Mouse (Mus musculus) kidney, embryonic 15.5 days (tissue): ENCODE results near the gene Fam76a. TPM values are rescaled to one million over a fixed set of nuclear protein-coding genes. Genes with fewer than 3 reads are reported as not detected.
A peak's percentile ranks its signal among the peaks of the same experiment; 100 is the strongest.

Source experiments
- ATAC-seq: fragments of 200-750 bp; cut with Nextera tagmentation; replicated peaks from 2 replicates; pipeline ENCODE4 v1.8.0; 2017; ENCODE audit warnings: moderate TSS enrichment; ENCODE audit not compliant: low FRiP score
- H3K27ac ChIP-seq: fragments of 300-500 bp; sonication (generic); 2 replicates; pipeline ENCODE4 v1.5.1; 2015; ENCODE audit warnings: mild to moderate bottlenecking, inconsistent platforms
- H3K27me3 ChIP-seq: fragments of 300-500 bp; sonication (generic); 2 replicates; pipeline ENCODE4 v1.6.1; 2015; ENCODE audit warnings: inconsistent platforms
- H3K36me3 ChIP-seq: fragments of 300-500 bp; sonication (generic); 2 replicates; pipeline ENCODE4 v1.6.1; 2015; ENCODE audit warnings: inconsistent platforms
- H3K4me1 ChIP-seq: fragments of 300-500 bp; sonication (generic); 2 replicates; pipeline ENCODE4 v1.6.1; 2015; ENCODE audit warnings: inconsistent platforms
- H3K4me2 ChIP-seq: fragments of 300-500 bp; sonication (generic); 2 replicates; pipeline ENCODE4 v1.6.1; 2015; ENCODE audit warnings: moderate library complexity, mild to moderate bottlenecking, inconsistent platforms
- H3K4me3 ChIP-seq: fragments of 300-500 bp; sonication (generic); replicated peaks from 2 replicates; pipeline ENCODE4 v1.5.1; 2015; ENCODE audit warnings: mild to moderate bottlenecking, inconsistent platforms
- H3K9ac ChIP-seq: fragments of 300-500 bp; sonication (generic); 2 replicates; pipeline ENCODE4 v1.6.1; 2015; ENCODE audit warnings: mild to moderate bottlenecking, inconsistent platforms
- H3K9me3 ChIP-seq: fragments of 300-500 bp; sonication (generic); replicated peaks from 2 replicates; pipeline ENCODE4 v1.6.1; 2016; ENCODE audit warnings: inconsistent platforms
- WGBS: fragments of 180-500 bp; shearing (Covaris S2); methylation state at CpG from one replicate; pipeline ENCODE4 v1.1.7; 2015; ENCODE audit warnings: mixed read lengths; 5-methylcytosine and 5-hydroxymethylcytosine counted together
- polyA plus RNA-seq: library from polyadenylated mRNA; unstranded; fragments of >200 nt; fragmentation: Nextera tagmentation; extraction: Ambion mirVana; gene quantifications from 2 replicates; pipeline ENCODE4 v1.2.1, GENCODE M21; 2015

Gene Fam76a
- polyA plus RNA-seq, result 35.1 and 35.8 TPM in 2 replicates

DNA sequence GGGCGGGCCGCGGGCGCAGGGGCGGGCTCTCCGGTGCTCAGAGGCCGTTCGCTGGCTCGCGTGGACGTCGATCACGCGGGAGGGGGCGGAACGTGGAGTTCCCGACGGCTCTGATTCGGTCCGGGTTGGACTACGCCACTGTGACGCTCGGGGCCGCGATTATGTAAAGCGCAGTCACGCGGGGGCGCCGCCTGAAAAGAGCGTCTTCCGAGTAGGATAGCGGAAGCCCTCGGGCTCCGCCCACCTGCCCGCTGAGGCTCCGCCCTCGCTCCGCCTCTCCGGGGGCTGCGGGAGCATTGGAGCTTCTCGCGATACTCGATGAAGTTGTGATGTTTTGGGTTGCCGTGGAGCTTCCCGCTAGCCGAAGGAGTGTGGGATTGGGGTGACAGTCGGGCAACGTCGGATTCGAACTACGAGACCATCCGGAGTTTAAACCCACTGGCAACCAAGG is at the start of gene Fam76a:
TSS of gene Fam76a (minus strand) at position 1 of the 451 bp plus-strand sequence.
- Histone ChIP-seq H3K4me3 (peak within 1 kb of the TSS; percentile 97), H3K4me2 (peak within 1 kb of the TSS; percentile 80), H3K9me3 (no peaks in the 10 kb centered on the region), H3K27me3 (no peaks in the 10 kb centered on the region), H3K36me3 (peaks cover 25% of the 10 kb centered on the region), H3K27ac (peak within 1 kb of the TSS; percentile 85), H3K4me1 (peaks cover 16% of the 10 kb centered on the region), H3K9ac (peak within 1 kb of the TSS; percentile 88)
- peak; percentile 99 for ATAC-seq
- under 1% methylated on average over 50 of the region's 53 CpGs for WGBS

DNA sequence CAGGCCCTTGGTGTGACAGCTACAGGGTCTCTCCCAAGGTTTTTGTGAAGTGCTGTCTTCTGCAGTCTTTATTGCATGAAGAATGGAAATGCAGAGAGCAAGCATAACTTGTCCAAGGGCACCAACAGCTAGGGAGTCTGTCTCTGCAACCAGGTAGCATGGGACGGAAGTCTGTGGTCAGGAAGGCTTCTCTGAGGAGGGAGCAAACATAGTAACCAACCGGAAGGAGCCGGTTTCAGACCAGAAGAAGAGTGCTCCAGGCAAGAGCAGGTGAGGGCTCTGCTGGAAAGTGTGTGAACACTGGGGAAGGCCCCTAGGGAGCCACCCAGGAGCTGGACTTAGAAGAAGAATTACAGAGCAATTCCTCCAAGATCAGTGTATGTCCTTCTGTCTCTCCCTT is 49.7 kb upstream of the Fam76a start:
- ATAC-seq, result no peak
- Histone ChIP-seq H3K4me1 (peaks cover 38% of the 10 kb centered on the region), H3K36me3 (no peaks in the 10 kb centered on the region), H3K27ac (no peak overlapping the region), H3K9me3 (no peaks in the 10 kb centered on the region), H3K27me3 (peaks cover 37% of the 10 kb centered on the region), H3K4me2 (no peak overlapping the region), H3K4me3 (no peak overlapping the region), H3K9ac (no peak overlapping the region)
- WGBS, result 60% methylated on average over 3 of the region's 3 CpGs

DNA sequence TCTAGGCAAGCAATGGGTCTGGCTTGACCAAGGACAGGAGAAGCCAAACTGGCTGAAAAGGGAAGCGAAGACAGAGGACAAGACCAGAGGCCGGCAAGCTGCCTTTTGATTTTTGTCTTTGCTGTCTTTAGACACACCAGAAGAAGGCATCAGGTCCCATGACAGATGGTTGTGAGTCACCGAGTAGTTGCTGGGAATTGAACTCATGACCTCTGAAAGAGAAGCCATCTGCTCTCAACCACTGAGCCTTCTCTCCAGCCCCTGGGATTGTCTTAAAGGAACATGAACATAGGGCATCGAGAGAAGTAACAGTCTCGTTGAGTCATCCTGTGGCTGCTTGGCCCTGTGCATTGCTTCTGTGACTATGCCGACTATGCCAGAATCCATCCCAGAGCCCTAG is 49.2 kb upstream of the Fam76a start:
- H3K4me1 ChIP-seq, result peaks cover 33% of the 10 kb centered on the region
- H3K27me3 ChIP-seq, result peaks cover 33% of the 10 kb centered on the region
- no peak overlapping the region for H3K4me2 ChIP-seq
- no peak for ATAC-seq
- no peaks in the 10 kb centered on the region for H3K9me3 ChIP-seq
- no peak overlapping the region for H3K27ac ChIP-seq
- no peaks in the 10 kb centered on the region for H3K36me3 ChIP-seq
- no peak overlapping the region for H3K9ac ChIP-seq
- H3K4me3 ChIP-seq, result no peak overlapping the region
- 72% methylated on average over 6 of the region's 6 CpGs for WGBS

DNA sequence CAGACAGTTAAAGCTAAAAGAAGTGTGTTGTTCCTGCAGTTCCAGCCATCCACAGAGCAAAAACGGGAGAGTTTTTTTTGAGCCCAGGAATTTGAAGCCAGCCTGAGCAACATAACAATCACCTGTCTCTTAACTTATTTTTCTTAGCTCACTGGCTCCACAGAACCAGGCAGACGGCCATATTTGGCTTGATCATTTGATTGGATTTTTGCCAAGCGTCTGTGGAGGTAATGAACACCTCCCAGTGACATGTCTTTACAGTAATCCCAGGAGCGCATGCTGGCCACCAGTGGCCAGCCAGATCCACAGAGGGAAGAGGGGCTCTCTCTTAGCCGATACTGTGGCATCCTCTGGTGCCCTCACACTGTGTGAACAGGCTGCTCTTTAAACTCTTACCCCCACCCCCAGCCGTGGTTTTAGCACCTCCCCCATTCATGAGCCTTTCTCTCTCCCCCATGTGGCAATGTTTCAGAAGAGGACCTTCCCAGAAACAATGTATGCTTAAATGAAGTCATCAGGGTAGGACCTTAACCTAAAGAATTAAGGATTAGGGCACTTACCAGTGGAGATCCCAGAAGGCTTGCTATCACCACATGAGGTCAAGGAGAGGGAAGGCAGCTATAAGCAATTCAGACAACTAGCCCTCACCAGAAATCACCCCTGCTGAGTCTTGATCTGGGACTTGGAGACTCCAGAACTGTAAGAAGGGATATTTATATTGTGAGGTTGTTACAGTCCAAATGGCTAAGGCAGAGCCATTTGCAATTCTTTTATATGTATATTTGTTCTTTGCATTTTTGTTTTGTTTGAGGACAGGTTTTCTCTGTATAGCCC is 46.0 kb upstream of the Fam76a start:
- H3K27ac ChIP-seq, result no peak overlapping the region
- no peak overlapping the region for H3K4me3 ChIP-seq
- no peak overlapping the region for H3K4me2 ChIP-seq
- ATAC-seq, result no peak
- no peaks in the 10 kb centered on the region for H3K9me3 ChIP-seq
- 48% methylated on average over 6 of the region's 6 CpGs for WGBS
- peaks cover 4% of the 10 kb centered on the region for H3K27me3 ChIP-seq
- H3K4me1 ChIP-seq, result peaks cover 8% of the 10 kb centered on the region; the same call in 1 of the 2 replicates
- no peak overlapping the region for H3K9ac ChIP-seq
- H3K36me3 ChIP-seq, result no peaks in the 10 kb centered on the region

DNA sequence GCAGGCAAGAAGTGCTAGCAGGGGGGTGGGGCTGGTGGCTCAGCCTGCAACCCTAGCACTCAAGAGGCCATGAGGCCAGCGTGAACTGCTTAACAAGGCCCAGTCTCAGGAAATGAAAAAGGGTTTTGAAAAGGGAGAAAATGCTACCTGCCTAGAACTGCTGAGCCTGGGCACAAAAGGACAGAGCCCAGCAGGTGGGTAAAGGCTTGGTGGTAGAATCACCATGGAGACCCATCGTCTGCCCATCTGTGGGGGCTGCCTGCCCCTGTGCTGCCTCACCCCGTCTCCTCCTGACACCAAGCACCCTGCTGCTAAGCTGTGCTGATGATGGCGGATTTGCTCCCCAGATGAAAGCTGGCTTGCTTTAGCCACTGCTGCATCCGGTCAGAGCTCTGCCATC is 42.1 kb upstream of the Fam76a start:
- no peak overlapping the region for H3K9ac ChIP-seq
- H3K4me1 ChIP-seq, result peaks cover 22% of the 10 kb centered on the region
- no peaks in the 10 kb centered on the region for H3K36me3 ChIP-seq
- no peaks in the 10 kb centered on the region for H3K9me3 ChIP-seq
- WGBS, result 55% methylated on average over 5 of the region's 5 CpGs
- no peak overlapping the region for H3K4me2 ChIP-seq
- H3K27ac ChIP-seq, result no peak overlapping the region
- H3K4me3 ChIP-seq, result no peak overlapping the region
- ATAC-seq, result no peak
- no peaks in the 10 kb centered on the region for H3K27me3 ChIP-seq

DNA sequence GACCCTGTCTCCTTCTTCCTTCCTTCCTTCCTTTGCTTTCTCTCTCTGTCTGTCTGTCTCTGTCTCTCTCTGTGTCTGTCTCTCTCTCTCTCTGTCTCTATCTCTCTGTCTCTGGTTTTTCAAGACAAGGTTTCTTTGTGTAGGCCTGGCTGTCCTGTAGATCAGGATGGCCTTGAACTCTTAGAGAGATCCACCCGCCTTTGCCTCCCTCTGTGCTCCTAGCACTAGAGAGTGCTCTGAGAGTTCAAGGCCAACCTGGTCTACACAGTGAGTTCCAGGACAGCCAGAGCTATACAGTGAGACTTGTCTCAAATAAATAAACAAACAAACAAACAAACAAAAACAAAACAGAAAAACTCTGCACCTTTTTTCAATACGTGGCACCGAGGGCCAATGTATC is 41.7 kb upstream of the Fam76a start:
- Histone ChIP-seq H3K27me3 (no peaks in the 10 kb centered on the region), H3K4me2 (no peak overlapping the region), H3K4me1 (peaks cover 27% of the 10 kb centered on the region), H3K9me3 (no peaks in the 10 kb centered on the region), H3K4me3 (no peak overlapping the region), H3K27ac (no peak overlapping the region), H3K9ac (no peak overlapping the region), H3K36me3 (no peaks in the 10 kb centered on the region)
- ATAC-seq, result no peak
- WGBS, result 51% methylated on average over 3 of the region's 3 CpGs

DNA sequence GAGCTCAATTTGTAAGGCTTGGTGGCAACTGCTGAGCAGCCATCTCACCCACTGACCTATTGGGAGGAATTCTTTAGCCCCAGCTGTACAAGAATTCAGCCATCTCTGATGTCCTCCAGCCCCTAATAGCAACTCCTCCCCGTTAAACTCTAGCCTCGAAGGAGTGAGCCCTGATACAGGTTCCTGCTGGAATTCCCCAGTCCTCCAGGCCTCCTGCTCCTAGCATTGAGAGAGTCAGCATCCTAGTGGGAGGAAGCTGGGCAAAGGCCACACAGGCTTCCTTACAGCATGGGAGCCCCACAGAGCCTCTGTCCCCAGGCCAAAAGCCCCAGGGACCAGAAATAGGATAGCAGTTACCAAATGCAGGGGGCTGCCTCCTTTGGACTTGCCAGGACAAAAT is 41.1 kb upstream of the Fam76a start:
- Histone ChIP-seq H3K9me3 (no peaks in the 10 kb centered on the region), H3K4me1 (peaks cover 33% of the 10 kb centered on the region), H3K36me3 (no peaks in the 10 kb centered on the region), H3K4me2 (no peak overlapping the region), H3K9ac (no peak overlapping the region), H3K27ac (no peak overlapping the region), H3K27me3 (no peaks in the 10 kb centered on the region), H3K4me3 (no peak overlapping the region)
- ATAC-seq, result no peak
- 13% methylated on average over 2 of the region's 2 CpGs for WGBS

DNA sequence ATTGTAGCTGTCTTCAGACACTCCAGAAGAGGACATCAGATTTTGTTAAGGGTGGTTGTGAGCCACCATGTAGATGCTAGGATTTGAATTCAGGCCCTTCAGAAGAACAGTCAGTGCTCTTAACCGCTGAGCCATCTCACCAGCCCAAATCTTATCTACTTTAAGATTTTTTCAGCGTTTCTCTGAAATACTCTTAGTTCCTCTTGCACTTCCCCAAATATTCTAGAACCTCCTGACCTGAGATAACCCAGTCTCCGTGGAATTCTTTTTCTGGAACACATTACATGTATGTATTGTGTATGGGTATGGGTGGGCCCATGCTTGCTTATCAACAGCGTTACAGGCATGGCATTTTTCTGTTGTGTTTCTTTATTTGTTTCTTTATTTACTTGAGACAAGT is 40.3 kb upstream of the Fam76a start:
- H3K36me3 ChIP-seq, result no peaks in the 10 kb centered on the region
- H3K4me1 ChIP-seq, result peaks cover 34% of the 10 kb centered on the region
- H3K4me2 ChIP-seq, result no peak overlapping the region
- ATAC-seq, result no peak
- H3K27me3 ChIP-seq, result no peaks in the 10 kb centered on the region
- no peak overlapping the region for H3K27ac ChIP-seq
- no peaks in the 10 kb centered on the region for H3K9me3 ChIP-seq
- H3K9ac ChIP-seq, result no peak overlapping the region
- 94% methylated on average over 4 of the region's 4 CpGs for WGBS
- no peak overlapping the region for H3K4me3 ChIP-seq

DNA sequence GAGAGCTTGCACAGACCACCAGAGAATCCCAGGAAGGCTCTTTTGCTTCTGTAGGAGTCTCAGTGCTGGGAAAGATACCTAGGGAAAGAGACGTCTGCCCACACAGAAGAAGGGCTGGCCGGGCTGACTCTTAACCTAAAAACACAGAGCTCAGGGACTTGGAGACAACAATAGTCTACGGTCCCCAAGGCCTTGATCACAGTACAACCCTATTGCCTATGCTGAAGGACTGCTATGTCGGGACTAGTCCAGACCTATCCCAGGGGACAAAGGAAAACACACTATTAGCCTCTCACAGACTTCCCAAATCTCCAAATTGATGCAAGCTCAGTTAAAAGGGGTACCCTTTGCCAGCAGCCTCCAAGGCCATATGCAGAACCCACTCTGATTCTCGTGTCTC is 39.5 kb upstream of the Fam76a start:
- Histone ChIP-seq H3K9ac (no peak overlapping the region), H3K36me3 (no peaks in the 10 kb centered on the region), H3K27ac (no peak overlapping the region), H3K9me3 (no peaks in the 10 kb centered on the region), H3K27me3 (no peaks in the 10 kb centered on the region), H3K4me2 (no peak overlapping the region), H3K4me1 (peaks cover 34% of the 10 kb centered on the region), H3K4me3 (no peak overlapping the region)
- no peak for ATAC-seq
- WGBS, result 77% methylated on average over 5 of the region's 5 CpGs

DNA sequence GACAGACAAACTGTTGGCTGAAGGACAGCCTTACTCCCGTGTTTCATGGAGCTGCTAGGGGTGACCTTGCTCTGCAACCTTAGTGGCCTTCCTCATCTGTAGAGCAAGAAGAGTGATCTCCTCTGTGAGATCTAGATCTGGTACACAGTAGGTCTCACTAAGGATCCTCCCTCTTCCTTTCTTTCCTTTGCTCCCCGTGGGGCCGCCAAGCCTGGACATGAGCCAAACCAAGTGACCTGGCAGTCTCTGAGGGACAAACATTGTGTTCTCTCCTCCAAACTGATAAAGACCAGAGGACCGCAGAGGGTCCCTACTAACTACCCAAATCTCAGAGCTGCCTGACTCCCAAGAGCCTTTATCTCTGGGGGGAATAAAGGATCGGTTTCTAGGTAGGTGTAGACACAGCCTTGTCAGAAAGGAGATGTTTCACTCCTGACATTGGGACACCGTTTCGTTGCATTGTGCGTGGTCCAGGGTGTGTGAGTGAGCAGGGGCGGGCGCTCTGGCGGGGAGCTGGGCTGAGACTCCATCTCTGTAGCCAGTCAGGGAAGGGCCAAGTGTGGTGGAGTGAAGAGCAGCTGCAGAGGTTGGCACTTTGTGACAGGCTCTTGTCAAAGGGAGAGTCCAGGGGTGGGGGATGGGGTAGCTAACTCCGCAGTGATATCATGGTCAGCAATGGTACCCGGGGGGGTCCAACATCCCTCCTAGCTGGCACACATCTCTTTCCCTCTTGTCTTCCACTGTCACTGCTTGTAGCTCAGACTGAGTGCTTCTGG is 38.7 kb upstream of the Fam76a start:
- Histone ChIP-seq H3K4me3 (no peak overlapping the region), H3K27me3 (no peaks in the 10 kb centered on the region), H3K9ac (no peak overlapping the region), H3K27ac (peak overlapping the region; percentile 11; the same call in 1 of the 2 replicates), H3K4me1 (peaks cover 34% of the 10 kb centered on the region), H3K36me3 (no peaks in the 10 kb centered on the region), H3K4me2 (no peak overlapping the region), H3K9me3 (no peaks in the 10 kb centered on the region)
- ATAC-seq, result no peak
- WGBS, result 61% methylated on average over 13 of the region's 13 CpGs

DNA sequence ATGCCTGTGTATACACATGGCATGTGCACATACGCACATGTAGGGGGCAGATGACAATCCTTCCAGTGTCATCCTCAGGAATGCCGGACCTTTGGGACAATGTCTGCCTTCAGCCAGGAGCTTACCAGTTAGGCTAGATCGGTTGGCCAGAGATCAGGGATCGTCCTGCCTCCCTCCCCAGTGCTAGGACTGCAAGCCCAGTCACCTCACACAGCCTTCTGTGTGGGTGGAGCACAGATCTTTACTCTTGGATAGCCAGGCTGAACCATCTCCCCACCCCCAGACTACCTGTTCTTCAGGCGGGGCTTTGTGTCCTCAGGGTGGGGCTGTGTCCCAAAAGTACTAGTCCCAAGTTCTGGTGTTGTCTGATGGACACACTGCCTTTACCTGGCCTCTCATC is 38.0 kb upstream of the Fam76a start:
- H3K9ac ChIP-seq, result no peak overlapping the region
- H3K4me3 ChIP-seq, result no peak overlapping the region
- H3K4me2 ChIP-seq, result no peak overlapping the region
- ATAC-seq, result no peak
- peak overlapping the region; percentile 11; the same call in 1 of the 2 replicates for H3K27ac ChIP-seq
- H3K4me1 ChIP-seq, result peaks cover 36% of the 10 kb centered on the region
- no peaks in the 10 kb centered on the region for H3K36me3 ChIP-seq
- WGBS, result 51% methylated on average over 5 of the region's 5 CpGs
- no peaks in the 10 kb centered on the region for H3K27me3 ChIP-seq
- no peaks in the 10 kb centered on the region for H3K9me3 ChIP-seq

DNA sequence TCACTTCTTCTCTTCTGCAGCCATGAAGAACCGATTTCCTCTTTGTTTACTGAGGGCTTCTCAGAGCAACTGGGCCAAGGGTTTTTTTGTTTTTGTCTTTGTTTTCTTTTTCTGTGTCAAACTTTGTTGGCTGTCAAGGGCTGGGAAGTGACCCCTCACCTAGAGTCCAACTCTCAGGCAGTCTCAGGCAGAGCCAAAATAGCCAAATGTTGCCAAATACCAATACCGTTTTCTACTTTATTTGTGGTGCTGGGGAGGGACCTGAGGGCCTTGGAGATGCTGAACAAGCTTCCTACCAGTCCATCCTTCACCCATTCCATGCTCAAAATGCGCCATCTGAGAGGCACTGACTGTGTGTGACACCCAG is 37.3 kb upstream of the Fam76a start:
- Histone ChIP-seq H3K4me2 (no peak overlapping the region), H3K4me1 (peaks cover 41% of the 10 kb centered on the region), H3K9ac (no peak overlapping the region), H3K4me3 (no peak overlapping the region), H3K27ac (peak overlapping the region; percentile 85), H3K27me3 (no peaks in the 10 kb centered on the region), H3K9me3 (no peaks in the 10 kb centered on the region), H3K36me3 (no peaks in the 10 kb centered on the region)
- 43% methylated on average over 3 of the region's 3 CpGs for WGBS
- no peak for ATAC-seq
